Mouse (Mus musculus) heart, postnatal 0 days (tissue): Measurements from ENCODE around the gene Agpat1. TPM values are rescaled to one million over a fixed set of nuclear protein-coding genes. Genes with fewer than 3 reads are reported as not detected.

Source experiments
- ATAC-seq: fragments of 200-750 bp; cut with Nextera tagmentation; 2 replicates; pipeline ENCODE4 v1.8.0; 2017; ENCODE audit warnings: low read depth, moderate number of reproducible peaks, moderate library complexity; ENCODE audit not compliant: insufficient read depth
- DNase-seq: peaks from one replicate; pipeline ENCODE4 v3.0.0-alpha.2; 2016; ENCODE audit warnings: low spot score
- H3K27ac ChIP-seq: fragments of 300-500 bp; sonication (generic); 2 replicates; pipeline ENCODE4 v1.5.1; 2014; ENCODE audit warnings: low read depth, mild to moderate bottlenecking
- H3K27me3 ChIP-seq: fragments of 300-500 bp; sonication (generic); 2 replicates; pipeline ENCODE4 v1.6.1; 2014; ENCODE audit warnings: low read length, mixed read lengths; ENCODE audit not compliant: control insufficient read depth, insufficient read depth
- H3K36me3 ChIP-seq: fragments of 300-500 bp; sonication (generic); replicated peaks from 2 replicates; pipeline ENCODE4 v1.6.1; 2014; ENCODE audit warnings: low read length, mixed read lengths; ENCODE audit not compliant: control insufficient read depth, insufficient read depth
- H3K4me1 ChIP-seq: fragments of 300-500 bp; sonication (generic); 2 replicates; pipeline ENCODE4 v1.6.1; 2014; ENCODE audit warnings: antibody characterized with exemption; ENCODE audit not compliant: control insufficient read depth, insufficient read depth
- H3K4me2 ChIP-seq: fragments of 300-500 bp; sonication (generic); 2 replicates; pipeline ENCODE4 v1.6.1; 2014; ENCODE audit warnings: low read depth, mild to moderate bottlenecking, low read length, moderate library complexity
- H3K4me3 ChIP-seq: fragments of 300-500 bp; sonication (generic); 2 replicates; pipeline ENCODE4 v1.5.1; 2014; ENCODE audit warnings: low read depth, low read length
- H3K9ac ChIP-seq: fragments of 300-500 bp; sonication (generic); replicated peaks from 2 replicates; pipeline ENCODE4 v1.6.1; 2014; ENCODE audit warnings: low read depth, low read length, mixed read lengths
- H3K9me3 ChIP-seq: fragments of 300-500 bp; sonication (generic); replicated peaks from 2 replicates; pipeline ENCODE4 v1.6.1; 2016; ENCODE audit warnings: low read length; ENCODE audit not compliant: control insufficient read depth
- CTCF ChIP-seq: IDR thresholded peaks from 2 replicates; pipeline ENCODE4 v1.5.1; 2016; ENCODE audit warnings: antibody characterized with exemption, control low read depth, low read depth
- EP300 ChIP-seq: IDR thresholded peaks from 2 replicates; pipeline ENCODE4 v1.6.1; 2016; ENCODE audit warnings: antibody characterized with exemption, low read depth
- WGBS: fragments of 180-500 bp; shearing (Covaris S2); extraction: QIAGEN DNeasy Blood & Tissue Kit; methylation state at CpG from one replicate; pipeline ENCODE4 v1.1.7; 2014; 5-methylcytosine and 5-hydroxymethylcytosine counted together
- polyA plus RNA-seq: library from polyadenylated mRNA; unstranded; fragments of >200 nt; fragmentation: Nextera tagmentation; extraction: Ambion mirVana; gene quantifications from 2 replicates; pipeline ENCODE4 v1.2.1, GENCODE M21; 2015
- total RNA-seq: library from RNA; depleted of rRNA; stranded (reverse); fragments of >200 nt; gene quantifications from 2 replicates; pipeline ENCODE4 v1.2.3, GENCODE M21; 2014; ENCODE audit warnings: low replicate concordance

The Agpat1 gene
- total and polyA plus RNA-seq, 2 experiments from 2014 or later = 39.6 to 112 TPM

DNA sequence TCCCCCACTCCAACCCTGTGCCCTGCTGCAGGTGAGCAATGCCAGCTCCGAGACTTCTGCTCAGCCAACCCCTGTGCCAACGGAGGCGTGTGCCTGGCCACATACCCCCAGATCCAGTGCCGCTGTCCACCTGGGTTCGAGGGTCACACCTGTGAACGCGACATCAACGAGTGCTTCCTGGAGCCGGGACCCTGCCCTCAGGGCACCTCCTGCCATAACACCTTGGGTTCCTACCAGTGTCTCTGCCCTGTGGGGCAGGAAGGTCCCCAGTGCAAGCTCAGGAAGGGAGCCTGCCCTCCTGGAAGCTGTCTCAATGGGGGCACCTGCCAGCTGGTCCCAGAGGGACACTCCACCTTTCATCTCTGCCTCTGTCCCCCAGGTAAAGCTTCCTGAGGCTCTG, 36.8 kb upstream of the Agpat1 start:
- 46% methylated on average over 9 of the region's 9 CpGs for WGBS
- Histone ChIP-seq H3K4me2 (no peak overlapping the region), H3K4me1 (peaks cover 5% of the 10 kb centered on the region; the same call in 1 of the 2 replicates), H3K36me3 (no peaks in the 10 kb centered on the region), H3K4me3 (no peak overlapping the region), H3K9me3 (no peaks in the 10 kb centered on the region), H3K9ac (no peak overlapping the region), H3K27ac (no peak overlapping the region), H3K27me3 (no peaks in the 10 kb centered on the region; the same call in 1 of the 2 replicates)
- ATAC-seq (no peak), DNase-seq (no peak)
- TF ChIP-seq CTCF (no peak), EP300 (no peak)

- Histone ChIP-seq H3K9me3 (no peaks in the 10 kb centered on the region), H3K4me2 (no peak overlapping the region), H3K36me3 (no peaks in the 10 kb centered on the region), H3K27me3 (no peaks in the 10 kb centered on the region; the same call in 1 of the 2 replicates), H3K4me3 (no peak overlapping the region), H3K9ac (no peak overlapping the region), H3K27ac (no peak overlapping the region), H3K4me1 (peaks cover 5% of the 10 kb centered on the region; the same call in 1 of the 2 replicates)
- no peak for DNase-seq
- TF ChIP-seq CTCF (no peak), EP300 (no peak)
- WGBS = 78% methylated on average over 13 of the region's 13 CpGs
- no peak for ATAC-seq
Observed at GRCm38 (mm10) chr17:34568421-34568820, 35.6 kb upstream of the Agpat1 start.

DNA sequence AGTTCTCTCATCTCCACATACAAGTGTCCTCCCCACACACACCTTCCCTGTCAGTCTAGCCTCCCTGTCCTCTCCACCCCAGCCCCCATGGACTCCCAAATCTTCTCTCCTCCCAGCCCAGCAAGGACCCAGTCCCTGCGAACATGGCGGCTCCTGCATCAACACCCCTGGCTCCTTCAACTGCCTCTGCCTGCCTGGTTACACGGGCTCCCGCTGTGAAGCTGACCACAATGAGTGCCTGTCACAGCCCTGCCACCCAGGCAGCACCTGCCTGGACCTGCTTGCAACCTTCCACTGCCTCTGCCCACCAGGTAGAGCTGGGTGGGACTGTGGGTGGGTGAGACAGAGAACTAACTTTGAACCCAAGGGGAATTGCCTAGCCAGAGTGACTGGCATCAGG, 34.1 kb upstream of the Agpat1 start:
- 70% methylated on average over 4 of the region's 4 CpGs for WGBS

GRCm38 (mm10) chr17:34571875-34572274, 32.2 kb upstream of the Agpat1 start:
- Histone ChIP-seq H3K4me3 (no peak overlapping the region), H3K4me2 (no peak overlapping the region), H3K9me3 (no peaks in the 10 kb centered on the region), H3K9ac (no peak overlapping the region), H3K4me1 (no peaks in the 10 kb centered on the region), H3K36me3 (no peaks in the 10 kb centered on the region), H3K27me3 (no peaks in the 10 kb centered on the region), H3K27ac (no peak overlapping the region)
- 21% methylated on average over 5 of the region's 5 CpGs for WGBS
- TF ChIP-seq CTCF = peak; percentile 40
- no peak for TF ChIP-seq EP300
- no peak for DNase-seq
- ATAC-seq = no peak

More for the DNA sequence above, 34.1 kb upstream of the Agpat1 start:
- Histone ChIP-seq H3K9ac (no peak overlapping the region), H3K9me3 (no peaks in the 10 kb centered on the region), H3K4me1 (no peaks in the 10 kb centered on the region), H3K4me3 (no peak overlapping the region), H3K27me3 (no peaks in the 10 kb centered on the region; the same call in 1 of the 2 replicates), H3K27ac (no peak overlapping the region), H3K4me2 (no peak overlapping the region), H3K36me3 (no peaks in the 10 kb centered on the region)
- ATAC-seq (no peak), DNase-seq (no peak)
- TF ChIP-seq EP300 (no peak), CTCF (no peak)

DNA sequence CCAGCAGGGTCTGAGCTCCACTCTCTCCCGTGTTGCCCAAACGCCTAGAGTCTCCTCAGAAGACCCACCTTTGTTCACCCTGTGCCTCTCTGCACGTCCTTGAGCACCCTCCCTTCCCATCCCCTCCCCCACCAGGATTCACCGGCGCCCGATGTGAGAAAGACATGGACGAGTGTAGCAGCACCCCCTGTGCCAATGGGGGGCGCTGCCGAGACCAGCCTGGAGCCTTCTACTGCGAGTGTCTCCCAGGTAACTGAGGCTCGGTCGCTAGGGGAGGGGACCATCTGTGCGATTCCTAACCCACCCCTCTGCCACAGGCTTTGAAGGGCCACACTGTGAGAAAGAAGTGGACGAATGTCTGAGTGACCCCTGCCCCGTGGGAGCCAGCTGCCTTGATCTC, 31.7 kb upstream of the Agpat1 start:
- Histone ChIP-seq H3K9ac (no peak overlapping the region), H3K27ac (no peak overlapping the region), H3K27me3 (no peaks in the 10 kb centered on the region), H3K36me3 (0 out of 2 replicates have a peak, but pooled peaks cover 2% of the 10 kb centered on the region), H3K4me2 (no peak overlapping the region), H3K9me3 (no peaks in the 10 kb centered on the region), H3K4me1 (no peaks in the 10 kb centered on the region), H3K4me3 (no peak overlapping the region)
- DNase-seq = no peak
- no peak for ATAC-seq
- WGBS = 24% methylated on average over 15 of the region's 15 CpGs
- TF ChIP-seq CTCF (no peak), EP300 (no peak)

DNA sequence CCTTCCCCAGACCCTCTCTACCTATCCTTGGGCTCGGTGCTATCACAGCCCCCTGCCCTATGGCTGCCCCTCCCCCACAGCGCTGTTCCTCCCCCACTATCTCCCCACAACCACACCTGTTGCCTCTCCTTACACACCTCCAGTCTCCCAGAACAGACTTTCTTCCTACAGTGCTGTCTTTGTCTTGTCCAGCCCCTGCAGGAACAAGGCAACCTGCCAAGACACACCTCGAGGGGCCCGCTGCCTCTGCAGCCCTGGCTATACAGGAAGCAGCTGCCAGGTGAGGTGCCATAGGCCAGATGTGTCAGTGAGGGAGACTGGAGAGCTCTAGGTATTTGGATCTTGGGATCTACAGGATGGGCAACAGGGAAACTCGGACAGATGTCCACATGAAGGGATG, 27.5 kb upstream of the Agpat1 start:
- H3K9me3 ChIP-seq = no peaks in the 10 kb centered on the region
- ATAC-seq (no peak), DNase-seq (no peak)
- no peaks in the 10 kb centered on the region for H3K27me3 ChIP-seq
- H3K4me1 ChIP-seq = no peaks in the 10 kb centered on the region
- H3K9ac ChIP-seq = no peak overlapping the region
- H3K4me3 ChIP-seq = no peak overlapping the region
- H3K4me2 ChIP-seq = no peak overlapping the region
- H3K36me3 ChIP-seq = 0 out of 2 replicates have a peak, but pooled peaks cover 4% of the 10 kb centered on the region
- WGBS = 60% methylated on average over 5 of the region's 5 CpGs
- no peak for TF ChIP-seq EP300
- TF ChIP-seq CTCF = no peak
- no peak overlapping the region for H3K27ac ChIP-seq
